Mouse (Mus musculus) urinary bladder, postnatal 4 days (tissue): ENCODE measurements around the gene Peak1.

Experiments used
- DNase-seq, 2 experiments: peaks; one replicate each; pipeline ENCODE4 v3.0.0; 2021 to 2022; ENCODE audit warnings: low spot score in 2 of 2

The Peak1 gene

GRCm38 (mm10) chr9:56321291-56321690 is 96.6 kb downstream of the Peak1 start:
- no peak for DNase-seq

DNA sequence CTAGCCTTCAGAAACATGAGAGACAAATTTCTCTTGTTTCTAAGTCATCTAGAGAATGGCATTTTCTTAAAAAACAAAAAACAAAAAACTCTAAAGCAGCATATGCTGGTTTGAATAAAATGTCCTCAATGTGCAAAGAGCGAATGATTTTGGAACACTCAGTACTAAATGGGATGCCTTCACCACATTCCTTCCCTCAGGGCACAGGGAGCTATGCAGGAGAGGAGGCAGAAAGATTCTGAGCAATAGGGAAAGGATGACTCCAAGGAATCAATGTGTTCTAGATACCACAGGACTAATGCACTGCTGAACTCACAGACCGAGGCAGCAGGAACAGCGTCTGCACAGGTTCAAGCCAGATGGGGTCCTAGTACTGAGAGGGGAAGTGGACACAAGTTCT is 103.5 kb downstream of the Peak1 start:
- no peak for DNase-seq

GRCm38 (mm10) chr9:56309079-56309478 is 108.8 kb downstream of the Peak1 start:
- DNase-seq, result no peak

DNA sequence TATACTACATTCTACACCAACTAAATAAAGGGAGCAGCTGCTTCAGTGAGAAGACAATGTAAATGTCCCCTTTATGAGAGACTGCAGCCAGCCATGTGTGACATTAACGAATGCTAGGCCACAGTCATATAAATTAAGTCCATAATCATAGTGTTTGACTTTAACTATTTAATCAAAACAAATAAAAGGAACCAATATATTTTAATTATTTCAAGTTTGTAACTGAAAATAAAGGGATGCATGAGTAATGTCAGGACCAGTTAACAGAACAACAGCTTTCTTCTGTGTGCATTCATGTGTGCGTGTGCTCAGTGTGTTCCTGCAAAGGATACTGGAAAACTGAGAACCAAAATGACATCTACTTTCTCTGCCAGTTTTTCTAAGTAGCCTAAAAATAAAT is 113.3 kb downstream of the Peak1 start:
- no peak for DNase-seq

GRCm38 (mm10) chr9:56302921-56303465 is 114.9 kb downstream of the Peak1 start:
- DNase-seq, result no peak

DNA sequence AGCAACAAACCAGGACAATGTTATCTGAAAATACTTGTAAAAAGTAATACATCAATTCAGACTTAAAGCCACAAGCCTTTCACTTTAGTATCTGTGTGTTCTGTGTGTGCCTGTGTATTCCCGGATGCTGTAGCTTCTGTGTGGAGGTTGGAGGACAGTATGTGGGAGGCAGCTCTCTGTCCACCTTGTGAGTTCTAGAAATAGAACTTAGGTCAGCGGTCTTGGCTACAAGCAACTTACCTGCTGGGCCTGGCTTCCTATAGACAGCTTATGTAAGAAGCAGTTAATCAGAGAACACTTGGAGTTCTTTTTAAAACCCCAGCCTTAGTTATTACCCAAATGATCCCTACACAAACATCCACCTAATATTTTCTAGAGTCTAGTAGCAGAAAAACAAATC is 127.8 kb downstream of the Peak1 start:
- DNase-seq, result no peak

DNA sequence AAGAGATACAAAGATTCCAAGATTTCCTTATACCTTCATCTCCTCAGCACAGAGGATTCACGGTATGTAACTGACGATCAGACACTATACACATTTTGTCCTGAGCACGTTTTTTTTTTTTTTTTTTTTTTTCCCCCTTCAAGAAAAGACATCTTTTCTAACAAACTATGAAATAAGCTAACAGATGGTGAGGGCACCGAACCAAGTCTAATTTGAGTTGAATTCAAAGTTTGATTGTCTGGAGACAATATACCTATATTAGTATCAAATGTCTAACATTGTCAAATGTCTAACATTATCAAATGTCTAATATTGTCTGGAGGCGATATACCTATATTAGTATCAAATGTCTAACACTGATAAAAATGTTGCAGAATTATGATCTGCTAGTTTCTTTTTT is 135.4 kb downstream of the Peak1 start:
- no peak for DNase-seq

DNA sequence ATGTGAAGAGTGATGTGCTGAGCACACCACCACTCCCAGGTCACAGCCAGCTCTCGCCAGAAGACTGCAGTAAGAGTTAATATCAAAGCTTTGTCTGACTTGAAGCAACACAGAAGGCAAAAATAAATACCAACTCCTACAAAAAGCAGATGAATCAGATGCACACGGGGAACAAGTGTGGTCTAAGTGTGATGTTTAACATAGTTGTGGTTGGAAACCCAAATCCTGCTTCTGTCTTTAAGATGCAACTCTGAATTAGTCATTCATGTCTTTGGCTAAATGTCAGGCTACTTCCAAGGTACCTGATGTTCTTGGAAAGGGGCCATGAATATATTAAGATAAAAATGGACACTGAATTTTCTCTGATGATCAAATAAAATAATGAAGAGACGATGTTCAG is 144.3 kb downstream of the Peak1 start:
- no peak for DNase-seq

GRCm38 (mm10) chr9:56272247-56272598 is 145.6 kb downstream of the Peak1 start:
- no peak for DNase-seq

DNA sequence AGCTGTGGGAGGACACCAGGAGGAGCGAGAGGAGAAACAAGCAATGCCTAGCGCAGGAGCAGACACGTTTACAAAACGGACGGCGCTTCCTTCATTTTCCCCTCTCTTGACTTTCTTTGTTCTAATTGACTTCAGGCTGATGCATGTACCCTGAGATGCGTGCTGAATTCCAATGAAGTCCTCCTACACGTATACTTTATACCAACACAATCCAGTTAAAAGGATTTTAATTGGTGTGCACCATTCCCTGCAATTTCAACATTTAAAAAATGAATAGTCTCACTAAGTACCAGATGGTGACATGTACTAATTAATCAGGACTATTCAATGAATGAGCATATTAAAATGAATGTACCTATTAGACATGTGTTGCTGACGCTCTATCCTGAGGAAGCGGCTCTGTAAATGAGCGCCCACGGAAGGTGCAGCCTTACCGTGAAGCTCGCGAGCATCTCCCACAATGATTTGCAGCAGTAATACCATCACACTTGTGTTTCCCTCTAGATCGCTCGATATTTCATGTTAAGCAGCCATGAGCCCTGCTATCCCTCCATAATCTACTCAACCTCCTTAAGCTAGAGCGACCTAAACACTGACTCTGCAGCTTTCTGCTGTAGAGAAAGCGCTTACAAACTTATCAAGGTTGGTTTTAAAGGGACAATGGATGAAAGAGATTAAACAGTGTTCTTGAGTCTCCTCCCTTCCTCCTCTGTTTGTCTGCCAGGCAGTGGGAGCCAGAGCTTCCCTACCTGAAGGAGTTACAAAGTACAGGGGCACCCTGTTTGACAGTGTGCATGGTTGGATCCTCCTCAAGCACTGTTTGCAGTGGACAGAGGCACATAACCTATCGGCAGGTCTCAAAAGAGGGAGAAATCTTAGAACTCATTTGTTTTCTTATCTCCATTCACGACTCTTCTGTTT is 146.3 kb downstream of the Peak1 start:
- DNase-seq, result no peak

- no peak for DNase-seq
Observed at GRCm38 (mm10) chr9:56269101-56269500, 148.8 kb downstream of the Peak1 start.

GRCm38 (mm10) chr9:56266200-56266815 is 151.6 kb downstream of the Peak1 start:
- no peak for DNase-seq

- DNase-seq, result no peak
Observed at GRCm38 (mm10) chr9:56265460-56266199, 152.2 kb downstream of the Peak1 start.

- no peak for DNase-seq
Observed at GRCm38 (mm10) chr9:56265022-56265360, 152.9 kb downstream of the Peak1 start.

DNA sequence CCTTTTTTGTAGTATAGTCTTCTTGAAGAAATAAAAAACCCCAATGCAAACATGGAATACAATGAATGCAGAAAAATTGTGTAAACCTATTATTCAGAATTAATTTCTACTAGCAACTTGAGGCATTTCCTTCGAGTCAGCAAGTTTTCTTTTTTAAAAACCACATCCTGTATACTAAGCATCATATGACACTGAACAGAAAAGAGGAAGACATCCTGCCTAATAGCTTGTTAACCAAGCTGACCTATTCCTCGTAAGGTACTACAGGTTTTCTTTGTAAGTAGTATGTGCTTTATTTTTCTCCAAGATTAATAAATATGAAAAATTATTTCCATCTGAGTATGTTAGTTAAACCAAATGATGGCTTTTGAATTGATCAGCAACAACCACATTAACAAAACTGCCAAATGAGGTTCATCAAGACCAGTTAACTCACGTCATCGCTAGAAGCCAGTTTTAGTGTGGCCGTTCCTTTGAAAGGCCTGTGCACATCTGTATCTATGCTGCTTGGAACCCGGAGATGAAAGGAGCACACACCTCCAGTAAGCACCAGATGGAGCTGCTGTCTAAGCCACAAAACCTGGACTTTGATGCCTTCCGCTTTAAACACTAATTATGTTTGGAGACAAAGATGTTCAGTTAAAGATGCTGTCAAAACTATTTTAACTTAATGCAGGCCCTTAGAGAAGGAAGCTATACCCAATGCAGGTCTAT is 153.4 kb downstream of the Peak1 start:
- DNase-seq, result no peak

DNA sequence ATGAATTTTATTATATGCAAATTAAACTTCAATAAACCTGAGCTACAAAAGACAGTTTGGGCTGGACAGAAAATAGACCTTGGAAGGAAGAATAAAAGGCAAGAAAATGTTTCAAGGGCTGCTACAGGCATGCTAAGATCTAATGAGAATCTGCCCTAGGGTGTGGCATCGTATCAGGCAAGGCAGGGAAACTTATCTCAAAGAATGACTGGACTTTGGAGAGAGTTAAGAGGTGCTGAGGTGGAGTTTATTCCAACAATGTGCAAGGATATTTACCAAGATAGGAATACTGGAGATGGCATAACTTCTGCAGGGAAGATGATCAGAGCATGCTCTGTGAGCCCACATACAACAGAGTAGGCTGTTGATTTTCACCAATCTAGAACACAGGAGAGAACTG is 154.8 kb downstream of the Peak1 start:
- no peak for DNase-seq

- DNase-seq, result no peak
Observed at GRCm38 (mm10) chr9:56260495-56261136, 157.3 kb downstream of the Peak1 start.

DNA sequence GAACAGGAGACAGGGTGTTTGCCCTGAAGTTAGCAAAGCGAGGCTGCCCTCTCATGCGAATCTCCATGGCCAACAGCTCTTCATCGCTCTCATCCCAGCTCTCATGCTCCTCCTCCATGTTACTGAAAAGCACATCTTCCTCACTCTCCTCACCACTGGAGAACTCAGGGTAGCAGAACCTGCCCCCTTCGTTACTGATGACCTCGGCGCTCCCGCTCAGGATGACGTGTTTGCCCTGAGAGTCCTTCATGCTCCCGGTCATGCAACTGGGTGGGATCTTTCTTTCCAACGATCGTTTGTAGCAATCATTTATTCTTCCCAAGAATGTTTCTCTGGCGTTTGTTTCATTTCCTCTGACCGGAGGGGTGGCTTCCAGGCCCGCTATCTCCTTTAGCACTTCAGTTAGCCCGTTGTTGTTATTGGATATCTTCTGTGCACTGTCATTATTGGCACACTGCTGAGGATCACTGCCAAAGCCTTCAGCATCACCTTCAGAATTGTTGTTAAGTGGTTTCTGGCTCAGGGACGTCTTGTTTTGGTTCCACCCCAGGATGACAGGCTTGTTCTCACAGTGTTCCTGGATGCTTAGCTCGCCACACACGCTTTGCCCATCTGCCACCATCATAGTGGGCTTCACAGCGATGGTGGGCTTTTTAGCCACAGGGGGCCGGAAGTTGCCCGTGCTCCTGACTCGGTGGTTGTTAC is 157.9 kb downstream of the Peak1 start:
- DNase-seq, result peak in 1 of 2 experiments; percentile 63

- DNase-seq, result no peak
Observed at GRCm38 (mm10) chr9:56258261-56258790, 159.5 kb downstream of the Peak1 start.

GRCm38 (mm10) chr9:56257227-56258000 is 160.5 kb downstream of the Peak1 start:
- no peak for DNase-seq
